Mouse (Mus musculus) cerebellum, adult 18-20 months (tissue): ENCODE measurements at regions not wholly inside any gene's neighbourhood (a gene's known extent, or its start where the extent isn't known, plus 50 kb on each side); places are given as distances from the start of the nearest gene placed in this dataset.

Experiments used
- DNase-seq, 2 experiments: peaks; one replicate each; pipeline ENCODE4 v3.0.0; 2021

- DNase-seq, result peak; percentile 17 to 24
Observed at GRCm38 (mm10) chr11:21041201-21041600, 49.9 kb upstream of the Peli1 start.
